Mouse (Mus musculus) myocyte (in vitro differentiated cells): ENCODE measurements around the gene Mat1a. TPM values are rescaled to one million over a fixed set of nuclear protein-coding genes. Genes with fewer than 3 reads are reported as not detected.

Source experiments
- H3K27me3 ChIP-seq: one replicate; pipeline ENCODE4 v1.6.1; 2011; ENCODE audit not compliant: control insufficient read depth, insufficient read depth, insufficient read length
- H3K36me3 ChIP-seq: one replicate; pipeline ENCODE4 v1.6.1; 2011; ENCODE audit not compliant: control insufficient read depth, insufficient read depth
- H3K4me2 ChIP-seq: one replicate; pipeline ENCODE4 v1.6.1; 2011; ENCODE audit warnings: low read depth, control low read depth
- H3K4me3 ChIP-seq: one replicate; pipeline ENCODE4 v1.5.1; 2011; ENCODE audit warnings: mild to moderate bottlenecking, control low read depth, moderate library complexity
- H3K79me2 ChIP-seq: one replicate; pipeline ENCODE4 v1.6.1; 2011; ENCODE audit not compliant: control insufficient read depth, insufficient read depth
- H3ac ChIP-seq: one replicate; pipeline ENCODE4 v1.6.1; 2011; ENCODE audit not compliant: control insufficient read depth, insufficient read length
- CEBPB ChIP-seq: IDR thresholded peaks from 2 replicates; pipeline ENCODE4 v1.6.1; 2011; ENCODE audit warnings: mild to moderate bottlenecking, moderate library complexity; ENCODE audit not compliant: poor library complexity, insufficient read depth, severe bottlenecking
- E2F4 ChIP-seq: IDR thresholded peaks from one replicate; pipeline ENCODE4 v1.6.1; 2011; ENCODE audit warnings: mild to moderate bottlenecking, control low read depth, moderate library complexity; ENCODE audit not compliant: insufficient read depth
- MAX ChIP-seq: IDR thresholded peaks from one replicate; pipeline ENCODE4 v1.6.1; 2011; ENCODE audit warnings: low read depth, mild to moderate bottlenecking, control low read depth
- MYOD1 ChIP-seq, 3 experiments: IDR thresholded peaks; one replicate each; pipeline ENCODE4 v1.6.1; 2011; ENCODE audit warnings: control low read depth in 2 of 3, low read depth in 2 of 3, mild to moderate bottlenecking in 2 of 3, moderate library complexity in 1 of 3; ENCODE audit not compliant: insufficient read length in 2 of 3, control insufficient read depth in 1 of 3
- MYOG ChIP-seq, 3 experiments: IDR thresholded peaks; one replicate each; pipeline ENCODE4 v1.6.1; 2011; ENCODE audit warnings: control low read depth in 2 of 3, low read depth in 2 of 3, mild to moderate bottlenecking in 2 of 3; ENCODE audit not compliant: insufficient read length in 2 of 3, control insufficient read depth in 1 of 3, insufficient read depth in 1 of 3
- POLR2A ChIP-seq: IDR thresholded peaks from one replicate; pipeline ENCODE4 v1.6.1; 2011; ENCODE audit warnings: low read depth, mild to moderate bottlenecking, control low read depth, moderate library complexity; ENCODE audit not compliant: insufficient read length
- POLR2AphosphoS2 ChIP-seq: IDR thresholded peaks from one replicate; pipeline ENCODE4 v1.6.1; 2011; ENCODE audit warnings: low read depth, control low read depth; ENCODE audit not compliant: insufficient read length
- REST ChIP-seq: IDR thresholded peaks from one replicate; pipeline ENCODE4 v1.6.1; 2011; ENCODE audit warnings: mild to moderate bottlenecking, control low read depth, moderate library complexity; ENCODE audit not compliant: insufficient read depth, insufficient read length
- SRF ChIP-seq: IDR thresholded peaks from one replicate; pipeline ENCODE4 v1.6.1; 2011; ENCODE audit warnings: low read depth; ENCODE audit not compliant: control insufficient read depth, insufficient read length
- TCF12 ChIP-seq: IDR thresholded peaks from one replicate; pipeline ENCODE4 v1.6.1; 2011; ENCODE audit warnings: mild to moderate bottlenecking, control low read depth; ENCODE audit not compliant: poor library complexity, insufficient read depth, severe bottlenecking
- TCF3 ChIP-seq: IDR thresholded peaks from one replicate; pipeline ENCODE4 v1.6.1; 2011; ENCODE audit warnings: low read depth, control low read depth; ENCODE audit not compliant: insufficient read length
- USF1 ChIP-seq: IDR thresholded peaks from one replicate; pipeline ENCODE4 v1.6.1; 2011; ENCODE audit warnings: low read depth, mild to moderate bottlenecking, control low read depth, moderate library complexity
- polyA plus RNA-seq: library from polyadenylated mRNA; unstranded; fragments of >200 nt; fragmentation: generic; extraction: Trizol; gene quantifications from one replicate; pipeline ENCODE4 v1.2.1, GENCODE M21; 2012; ENCODE audit warnings: missing spikeins

The Mat1a gene
- polyA plus RNA-seq, result not detected

DNA sequence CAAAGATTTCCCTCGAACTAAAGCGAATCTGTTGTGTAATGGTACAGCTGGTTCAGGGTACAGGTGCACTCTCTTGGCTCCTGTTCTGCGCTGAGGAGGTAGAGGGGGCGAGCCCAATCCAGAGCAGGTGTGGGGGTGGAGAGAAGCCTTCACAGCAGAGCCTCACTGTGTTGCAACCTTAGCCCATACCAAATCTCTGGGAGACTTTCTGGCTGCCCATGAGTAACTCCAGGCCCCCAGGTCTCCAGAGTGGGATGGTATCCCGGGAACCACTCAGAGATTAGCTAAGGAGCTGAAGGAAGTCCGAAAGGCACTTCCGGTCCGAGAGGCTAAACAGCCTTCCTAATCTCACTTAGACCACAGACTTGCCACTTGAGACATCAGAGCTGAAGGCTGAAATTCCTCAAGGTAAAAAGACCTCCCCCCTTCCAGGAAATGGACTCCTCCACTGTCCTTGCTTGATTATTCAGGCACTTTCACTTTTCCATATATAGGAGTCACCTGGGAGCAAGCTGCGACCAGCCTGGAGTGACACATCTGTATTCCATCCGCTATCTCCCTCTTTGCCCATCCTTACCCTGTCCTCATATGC lies at the start of gene Mat1a:
Mat1a (plus strand) TSS at position 183 of the 592 bp plus-strand sequence.
- Histone ChIP-seq H3K36me3 (no peaks in the 10 kb centered on the region), H3K79me2 (no peaks in the 10 kb centered on the region), H3ac (no peak within 1 kb of the TSS), H3K27me3 (no peaks in the 10 kb centered on the region), H3K4me3 (no peak within 1 kb of the TSS), H3K4me2 (peak within 1 kb of the TSS; percentile 18)
- TF ChIP-seq MYOG (IDR thresholded peaks at IDR 0.05; ENCODE audit: control insufficient read depth in 1 of 3, insufficient read depth in 1 of 3, insufficient read length in 2 of 3, low read depth in 2 of 3), result no peak
- TF ChIP-seq TCF3, result no peak
- no peak for TF ChIP-seq POLR2A
- TF ChIP-seq CEBPB, result no peak
- TF ChIP-seq POLR2AphosphoS2, result no peak

DNA sequence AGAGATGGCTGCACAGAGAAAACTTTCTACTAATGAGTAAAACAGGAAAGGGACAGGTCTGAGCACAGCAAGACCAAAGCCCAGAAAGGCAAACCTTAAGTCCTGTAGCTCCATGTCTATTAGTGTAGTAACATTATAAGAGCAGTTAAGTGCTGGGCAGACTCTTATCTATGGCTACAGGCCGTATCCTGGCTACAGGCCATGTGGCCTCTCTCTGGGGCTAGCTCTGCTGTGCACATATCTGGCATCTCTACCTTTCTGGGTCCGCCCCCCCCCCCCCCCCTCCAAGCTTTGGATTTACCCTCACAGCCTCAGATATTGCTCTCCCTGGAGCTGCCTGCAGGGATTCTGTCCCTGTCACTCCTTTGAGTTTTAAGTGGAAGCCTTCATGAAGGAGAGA lies 39.7 kb upstream of the Mat1a start:
- Histone ChIP-seq H3K4me3 (no peak overlapping the region), H3K4me2 (no peak overlapping the region), H3ac (no peak overlapping the region), H3K36me3 (no peaks in the 10 kb centered on the region), H3K27me3 (no peaks in the 10 kb centered on the region), H3K79me2 (no peaks in the 10 kb centered on the region)
- no peak for TF ChIP-seq MAX
- no peak for TF ChIP-seq MYOD1 (IDR thresholded peaks at IDR 0.05; ENCODE audit: control insufficient read depth in 1 of 3, insufficient read length in 2 of 3, low read depth in 2 of 3)
- TF ChIP-seq E2F4, result no peak
- TF ChIP-seq SRF, result no peak
- TF ChIP-seq CEBPB, result no peak
- TF ChIP-seq REST, result no peak
- TF ChIP-seq POLR2AphosphoS2, result no peak

DNA sequence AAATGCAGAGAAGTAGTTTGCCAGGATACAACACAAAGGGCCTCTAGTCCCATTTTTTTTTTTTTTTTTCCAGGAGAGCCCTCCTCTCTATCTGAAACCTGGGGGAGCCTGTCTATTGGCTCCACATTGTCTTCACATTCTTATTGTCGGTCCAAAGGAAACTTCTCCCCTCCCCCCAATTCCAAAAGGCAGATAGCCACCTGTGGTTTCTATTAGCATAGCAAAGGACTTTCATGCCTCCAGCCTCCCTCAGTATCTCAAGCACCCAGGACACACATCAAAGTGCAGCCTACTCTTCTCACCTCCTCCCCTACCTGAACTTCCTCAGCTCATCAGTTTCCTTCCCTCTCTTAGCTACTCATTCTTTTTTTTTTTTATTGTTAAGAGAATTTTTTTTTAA lies 38.4 kb upstream of the Mat1a start:
- Histone ChIP-seq H3K36me3 (no peaks in the 10 kb centered on the region), H3K79me2 (no peaks in the 10 kb centered on the region), H3ac (no peak overlapping the region), H3K4me2 (no peak overlapping the region), H3K27me3 (no peaks in the 10 kb centered on the region), H3K4me3 (no peak overlapping the region)
- TF ChIP-seq POLR2AphosphoS2 (no peak), POLR2A (no peak)

DNA sequence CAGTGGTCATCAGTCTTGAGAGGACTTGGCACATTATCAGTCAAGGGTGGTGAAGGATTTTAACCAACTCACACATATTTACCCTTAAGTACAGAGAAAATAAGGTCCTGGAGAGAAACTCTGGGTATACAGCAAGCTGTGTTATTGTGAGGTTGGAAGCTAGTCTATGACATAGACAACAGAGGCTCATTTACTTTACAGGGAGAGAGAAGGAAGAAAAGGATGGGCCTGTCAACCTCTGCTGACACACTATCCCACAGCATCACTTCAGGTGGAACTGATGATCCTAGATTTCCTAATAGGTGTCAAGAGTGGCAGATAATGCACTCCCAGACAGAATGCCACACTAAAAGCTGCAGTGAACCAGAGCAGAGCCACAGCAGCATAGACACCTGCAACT lies 35.7 kb upstream of the Mat1a start, which contains the start of gene Dydc2:
Dydc2 (minus strand) TSS at position 101 of the 400 bp plus-strand sequence.
- no peak within 1 kb of the TSS for H3K4me2 ChIP-seq
- no peak within 1 kb of the TSS for H3ac ChIP-seq
- H3K4me3 ChIP-seq, result no peak within 1 kb of the TSS
- TF ChIP-seq POLR2A, result no peak
- TF ChIP-seq CEBPB, result no peak
- TF ChIP-seq MYOG (IDR thresholded peaks at IDR 0.05; ENCODE audit: control insufficient read depth in 1 of 3, insufficient read depth in 1 of 3, insufficient read length in 2 of 3, low read depth in 2 of 3), result no peak
- no peak for TF ChIP-seq E2F4
- TF ChIP-seq SRF, result no peak
- no peak for TF ChIP-seq TCF3
- TF ChIP-seq MYOD1 (IDR thresholded peaks at IDR 0.05; ENCODE audit: control insufficient read depth in 1 of 3, insufficient read length in 2 of 3, low read depth in 2 of 3), result no peak
- no peak for TF ChIP-seq POLR2AphosphoS2
- no peak for TF ChIP-seq REST
- TF ChIP-seq USF1, result no peak
- H3K36me3 ChIP-seq, result no peaks in the 10 kb centered on the region
- H3K79me2 ChIP-seq, result no peaks in the 10 kb centered on the region
- no peaks in the 10 kb centered on the region for H3K27me3 ChIP-seq

DNA sequence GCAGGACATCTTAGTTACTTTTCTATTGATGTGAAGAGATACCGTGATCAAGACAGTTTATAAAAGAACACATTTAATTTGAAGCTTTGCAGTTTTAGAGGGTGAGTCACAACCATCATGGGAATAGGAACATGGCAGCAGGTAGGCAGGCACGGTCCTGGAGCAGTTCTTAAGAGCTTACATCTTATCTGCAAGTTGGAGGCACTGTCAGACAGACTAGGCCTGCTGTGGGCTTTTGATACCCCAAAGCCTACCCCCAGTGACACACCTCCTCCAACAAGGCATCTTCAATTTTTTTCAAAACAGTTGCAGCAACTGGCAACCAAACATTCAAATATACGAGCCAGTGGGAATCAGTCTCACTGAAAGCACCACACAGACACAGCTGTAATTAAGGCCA lies 34.5 kb upstream of the Mat1a start:
- TF ChIP-seq TCF12 (no peak), TCF3 (no peak), REST (no peak), POLR2A (no peak), USF1 (no peak), MAX (no peak), CEBPB (no peak), MYOG (IDR thresholded peaks at IDR 0.05; ENCODE audit: control insufficient read depth in 1 of 3, insufficient read depth in 1 of 3, insufficient read length in 2 of 3, low read depth in 2 of 3) (no peak), POLR2AphosphoS2 (no peak), SRF (no peak), E2F4 (no peak), MYOD1 (IDR thresholded peaks at IDR 0.05; ENCODE audit: control insufficient read depth in 1 of 3, insufficient read length in 2 of 3, low read depth in 2 of 3) (no peak)
- Histone ChIP-seq H3ac (no peak overlapping the region), H3K27me3 (no peaks in the 10 kb centered on the region)

More for the DNA sequence above, 34.5 kb upstream of the Mat1a start:
- Histone ChIP-seq H3K36me3 (no peaks in the 10 kb centered on the region), H3K79me2 (no peaks in the 10 kb centered on the region), H3K4me3 (no peak overlapping the region), H3K4me2 (no peak overlapping the region)
